Mouse (Mus musculus) regulatory T cell (primary cell): Measurements from ENCODE around the gene Aoc1.

Source experiments
- in situ Hi-C: fragments of 300-600 bp; cut with MboI, MseI; formaldehyde crosslinking; loops from one replicate; pipeline ENCODE4 v1.15.1; 2025; ENCODE audit warnings: high pct_unique_total_duplicates

Gene Aoc1

DNA sequence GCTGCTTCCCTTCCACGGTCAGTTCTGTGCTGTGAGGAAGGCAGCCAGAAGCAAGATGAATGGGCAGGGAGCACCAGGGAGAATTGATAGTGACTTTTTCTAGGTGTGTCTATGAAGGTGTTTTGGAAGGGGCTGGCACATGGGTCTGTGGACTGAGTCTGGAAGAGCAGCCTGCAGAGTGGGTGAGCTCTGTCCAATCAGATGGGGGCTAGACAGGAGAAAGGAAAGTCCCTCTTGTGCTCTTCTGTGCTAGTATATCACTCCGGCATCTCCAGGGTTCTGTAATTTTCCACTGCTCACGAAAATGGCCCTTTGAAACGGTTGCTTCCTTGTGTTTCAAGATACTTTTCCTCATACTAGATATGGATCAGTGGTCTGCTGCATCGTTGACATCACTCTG is at the start of gene Aoc1:
Gene Aoc1 (plus strand): TSS at position 301 of the 400 bp plus-strand sequence.
- in situ Hi-C loops: no loop called here

DNA sequence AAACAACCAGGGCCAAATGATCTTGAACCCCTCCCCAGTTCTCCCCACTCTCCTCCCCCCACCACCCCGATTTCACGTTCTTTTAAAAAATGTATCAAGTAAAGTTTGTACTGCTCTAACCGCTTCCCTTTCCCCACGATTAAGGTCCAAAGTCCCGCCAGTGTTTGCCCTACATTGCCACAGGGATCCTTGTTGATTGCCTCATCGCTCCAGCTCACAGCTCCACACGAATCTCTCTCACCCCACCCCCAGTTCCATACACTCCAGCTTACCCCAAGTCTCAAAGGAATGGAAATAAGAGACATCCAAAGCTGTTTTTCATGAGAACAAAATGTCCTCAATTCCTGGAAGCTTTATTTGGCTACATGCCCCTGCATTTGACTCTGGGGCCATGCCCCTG is 47.7 kb upstream of the Aoc1 start:
- in situ Hi-C loops: no loop called here

DNA sequence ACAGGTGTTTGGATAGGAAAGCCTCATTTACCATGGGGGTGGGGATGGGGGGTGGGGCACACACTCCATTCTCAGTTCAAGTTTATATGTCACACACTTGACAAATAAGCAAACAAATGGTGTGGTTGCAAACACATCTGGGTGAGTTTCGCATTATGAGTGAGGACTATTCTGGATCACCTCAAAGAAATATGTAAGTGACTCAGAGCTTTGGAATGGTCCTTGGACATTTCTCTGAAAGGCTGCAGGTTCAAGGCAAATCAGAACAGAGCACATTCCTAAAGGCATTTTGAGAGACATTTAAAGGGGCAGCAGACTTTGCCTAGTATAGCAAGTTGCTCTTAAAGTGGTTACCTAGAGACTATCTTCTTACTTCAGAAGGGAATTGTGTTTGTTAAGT is 43.7 kb upstream of the Aoc1 start:
- in situ Hi-C loops: no loop called here

DNA sequence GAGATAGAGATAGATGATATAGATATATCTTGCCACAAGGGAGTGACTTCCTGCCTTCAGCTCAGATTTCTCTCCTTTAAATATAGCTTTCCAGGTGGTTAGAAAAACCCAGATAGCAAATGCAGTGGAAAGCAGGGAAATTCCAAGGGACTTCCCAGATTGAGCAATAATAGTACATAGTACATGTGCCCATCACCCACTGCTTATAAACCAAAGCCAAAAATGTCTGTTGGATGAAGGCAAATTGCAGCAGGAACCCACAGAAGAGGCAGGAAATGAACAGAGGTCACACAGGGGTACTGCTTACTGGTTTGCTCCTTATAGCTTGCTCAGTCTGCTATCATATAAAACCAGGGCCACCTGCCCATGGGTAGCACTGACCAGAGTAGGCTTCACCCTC is 43.0 kb upstream of the Aoc1 start:
- in situ Hi-C loops: no loop called here

DNA sequence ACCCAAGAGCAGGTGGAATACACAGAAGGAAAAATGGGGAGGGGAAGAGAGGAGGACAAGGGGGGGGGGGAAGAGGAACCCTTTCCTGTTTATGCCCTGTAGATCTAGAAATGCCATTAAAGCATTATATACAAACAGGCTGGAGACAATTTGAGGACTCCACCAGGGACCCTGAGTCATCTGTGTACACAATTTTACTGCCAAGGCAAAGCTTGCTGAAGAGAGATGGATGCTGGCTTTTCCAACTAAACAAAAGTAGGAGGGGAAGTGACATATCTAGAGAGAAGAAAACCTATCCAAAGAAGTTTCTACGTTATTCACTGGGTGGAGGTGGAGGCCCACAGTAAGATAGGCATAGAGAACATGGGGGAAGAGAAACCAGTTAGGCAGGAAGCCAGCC is 42.5 kb upstream of the Aoc1 start:
- in situ Hi-C loops: no loop called here

DNA sequence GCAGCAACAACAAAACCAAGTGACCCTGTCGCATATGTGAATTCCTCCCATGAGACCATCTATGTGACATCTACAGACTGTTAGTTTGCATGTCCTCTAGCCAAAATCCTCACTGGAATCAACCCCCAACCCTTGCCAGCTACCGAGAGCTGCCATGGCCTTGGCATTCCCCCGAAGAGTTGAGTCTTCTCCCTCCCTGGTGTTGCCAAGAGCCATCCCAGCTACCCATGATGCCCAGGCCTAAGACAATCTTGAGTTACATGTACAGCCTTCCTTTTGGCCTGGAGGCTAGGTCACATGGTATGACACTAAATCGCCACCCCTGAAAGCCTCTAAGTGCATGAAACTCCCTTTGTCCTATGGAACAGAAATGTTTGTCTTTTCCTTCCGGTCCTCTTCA is 41.6 kb upstream of the Aoc1 start:
- in situ Hi-C loops: no loop called here

DNA sequence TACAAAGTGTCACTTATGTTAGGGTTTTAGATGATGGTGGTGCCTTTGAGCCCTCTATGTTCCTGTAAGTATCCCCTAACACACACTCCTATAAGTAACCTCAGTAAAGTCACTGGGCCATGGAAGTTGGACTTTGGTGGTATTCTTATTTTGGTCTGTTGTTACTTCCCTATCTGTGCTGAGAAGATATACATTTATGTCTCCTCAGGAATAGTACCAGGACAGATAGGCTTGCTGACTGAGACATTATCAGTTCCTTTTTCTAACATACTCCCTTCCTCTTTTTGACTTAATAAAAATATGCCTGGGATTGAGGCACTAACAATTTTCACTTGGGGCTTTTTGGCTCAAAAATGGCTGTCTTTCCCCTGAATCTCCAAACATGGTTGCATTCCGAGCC is 40.3 kb upstream of the Aoc1 start:
- in situ Hi-C loops: no loop called here

DNA sequence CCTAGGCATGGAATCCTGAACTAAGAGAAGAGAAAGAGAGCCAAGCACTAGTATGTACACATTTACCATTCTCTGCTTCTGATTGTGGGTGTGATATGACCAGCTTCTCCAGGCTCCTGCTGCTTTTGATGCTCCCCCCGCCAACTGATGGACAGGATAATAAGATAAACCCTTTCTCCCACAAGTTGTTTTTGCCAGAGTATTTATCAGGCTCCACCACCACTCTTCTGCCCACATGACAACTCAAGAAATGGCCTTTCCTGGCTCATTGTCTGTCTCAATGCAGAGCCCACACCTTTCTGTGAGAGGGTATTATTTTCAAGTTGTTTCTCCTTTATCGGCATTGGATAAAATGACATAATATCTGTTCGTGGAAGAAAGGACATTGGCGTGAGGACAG is 39.2 kb upstream of the Aoc1 start:
- in situ Hi-C loops: no loop called here

- in situ Hi-C loops: no loop called here
Observed at GRCm38 (mm10) chr6:48835241-48835640, 37.5 kb upstream of the Aoc1 start.

DNA sequence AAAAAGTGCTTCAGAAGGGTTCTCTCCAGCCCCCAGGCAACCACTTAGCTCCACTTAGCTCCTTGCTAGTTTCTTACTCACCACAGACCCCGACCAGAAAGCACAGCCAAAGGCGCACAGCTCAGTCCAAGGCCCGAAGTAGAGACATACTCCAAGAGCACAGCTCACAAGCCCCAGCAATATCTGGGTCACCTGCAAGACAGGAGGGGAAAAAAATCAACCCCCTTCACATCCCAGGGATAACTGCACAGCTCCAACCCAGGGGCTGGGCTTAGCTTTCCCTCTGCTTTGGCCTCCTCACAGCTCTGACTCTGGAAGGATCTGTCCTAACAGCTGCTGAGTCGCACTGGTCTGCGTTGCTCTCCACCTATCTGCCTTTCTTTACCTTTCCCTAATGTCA is 36.5 kb upstream of the Aoc1 start:
- in situ Hi-C loops: no loop called here

GRCm38 (mm10) chr6:48837516-48837915 is 35.2 kb upstream of the Aoc1 start:
- in situ Hi-C loops: no loop called here

DNA sequence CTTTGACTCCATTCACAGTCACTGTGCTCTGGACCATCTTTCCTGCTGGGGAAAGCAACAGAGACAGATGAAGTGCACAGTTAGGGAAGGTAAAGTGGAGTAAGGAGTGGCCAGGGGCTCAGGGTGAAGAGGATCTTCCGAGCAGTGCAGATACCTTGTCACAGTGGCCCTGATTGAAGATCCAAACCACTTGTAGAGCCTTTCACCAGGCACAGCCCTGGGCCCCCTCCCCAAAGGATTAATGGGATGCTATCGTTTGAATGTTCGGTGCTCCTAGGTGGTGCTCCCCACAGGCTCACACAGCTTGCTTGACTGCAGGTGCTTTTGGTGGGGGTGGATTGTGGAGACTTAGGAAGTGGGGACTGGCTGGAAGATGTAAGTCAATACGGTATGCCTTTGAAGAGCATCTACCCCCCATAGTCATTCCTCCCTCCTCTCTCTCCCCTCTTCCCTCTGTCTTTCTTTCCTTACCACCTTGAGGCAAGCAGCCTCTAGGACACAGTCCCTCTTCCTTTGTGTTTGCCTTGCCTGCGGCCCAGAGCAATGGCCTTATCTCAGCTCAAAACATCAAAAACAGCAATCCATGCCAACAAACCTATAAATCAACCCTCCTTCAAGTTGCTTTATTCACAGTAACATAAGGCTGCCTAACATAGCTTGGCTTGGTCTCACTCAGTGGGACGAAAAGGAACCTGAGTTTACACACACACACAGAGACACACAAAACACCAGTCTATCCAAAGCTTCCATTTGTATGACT is 34.2 kb upstream of the Aoc1 start:
- in situ Hi-C loops: no loop called here

- in situ Hi-C loops: no loop called here
Observed at GRCm38 (mm10) chr6:48840371-48840969, 32.2 kb upstream of the Aoc1 start, which contains the start of gene Tmem176a. Gene Tmem176a (plus strand): TSS chr6:48840919.

DNA sequence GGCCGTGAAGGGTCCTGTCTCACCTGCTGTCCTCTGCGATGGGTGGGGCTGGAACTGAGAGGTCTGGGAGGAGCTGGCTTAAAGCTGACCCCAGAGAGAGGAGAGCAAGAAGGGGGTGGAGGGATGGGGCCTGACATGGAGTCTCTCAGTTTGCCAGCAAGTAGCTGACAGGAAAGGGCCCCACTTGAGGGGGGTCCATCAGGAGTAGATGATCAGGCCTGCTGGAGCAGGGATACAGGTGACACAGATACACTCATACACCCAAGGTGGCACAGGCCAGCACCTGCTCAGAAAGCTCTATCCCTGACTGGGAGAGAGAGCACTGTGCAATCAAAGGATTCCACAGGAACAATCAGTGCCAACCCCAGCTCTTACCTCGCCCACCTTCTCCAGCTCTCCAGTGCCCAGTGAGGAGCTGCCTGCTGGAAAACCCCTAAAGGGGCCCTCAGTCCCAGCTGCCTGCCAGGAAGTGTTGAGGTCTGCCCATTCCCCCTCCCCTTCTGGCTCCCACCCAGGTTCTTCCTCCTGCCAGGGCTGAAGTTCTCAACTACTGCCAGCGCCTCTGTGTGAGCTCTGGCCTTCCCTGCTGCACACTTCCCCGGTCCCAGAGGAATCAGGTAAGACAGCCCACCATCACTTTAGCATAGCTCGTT is 31.6 kb upstream of the Aoc1 start, which contains the start of gene Tmem176b:
Gene Tmem176b (minus strand): TSS at position 524 of the 653 bp plus-strand sequence.
- in situ Hi-C loops: no loop called here

DNA sequence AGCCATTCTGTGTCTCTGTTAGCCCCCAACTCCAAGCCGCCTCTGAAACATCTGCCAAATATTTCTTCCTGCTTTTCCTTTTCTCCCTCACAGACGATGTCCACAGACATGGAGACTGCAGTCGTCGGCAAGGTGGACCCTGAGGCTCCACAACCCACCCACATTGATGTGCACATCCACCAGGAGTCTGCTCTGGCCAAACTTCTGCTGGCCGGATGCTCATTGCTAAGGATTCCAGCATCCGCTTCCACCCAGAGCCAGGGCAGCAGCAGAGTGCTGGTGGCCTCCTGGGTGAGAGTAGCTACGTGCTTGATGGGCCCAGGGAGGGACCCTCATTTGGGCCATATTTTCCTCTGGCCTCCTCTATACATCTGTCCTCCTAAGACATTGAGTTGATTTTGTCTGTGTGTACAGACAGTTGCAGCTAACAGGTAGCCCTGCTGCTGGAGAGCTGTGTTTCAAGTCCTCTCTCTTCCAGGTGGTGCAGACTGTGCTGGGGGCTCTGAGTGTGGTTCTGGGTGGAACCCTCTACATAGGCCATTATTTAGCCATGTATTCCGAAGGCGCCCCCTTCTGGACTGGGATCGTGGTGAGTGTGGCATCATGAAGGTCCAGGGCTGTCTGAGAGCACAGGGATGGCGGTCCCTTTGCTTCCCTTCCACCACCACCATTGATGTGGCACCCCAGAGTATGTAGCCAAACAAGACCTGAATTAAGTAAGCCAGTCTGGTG is 30.4 kb upstream of the Aoc1 start:
- in situ Hi-C loops: no loop called here

GRCm38 (mm10) chr6:48845086-48845485 is 27.6 kb upstream of the Aoc1 start:
- in situ Hi-C loops: no loop called here

- in situ Hi-C loops: no loop called here
Observed at GRCm38 (mm10) chr6:48851820-48852491, 20.7 kb upstream of the Aoc1 start.

GRCm38 (mm10) chr6:48854155-48854554 is 18.5 kb upstream of the Aoc1 start:
- in situ Hi-C loops: no loop called here

- in situ Hi-C loops: no loop called here
Observed at GRCm38 (mm10) chr6:48857613-48858302, 14.9 kb upstream of the Aoc1 start.

- in situ Hi-C loops: loop anchor here (5.0 kb wide), 1 partner anchor 43 kb away; no protein-coding TSS in a partner anchor
Observed at GRCm38 (mm10) chr6:48860130-48860815, 12.4 kb upstream of the Aoc1 start.
